ENCODE assay signal across 18 mouse cellular contexts in genomic region chr3:121824319-121824718, GRCm38 (mm10).
"Had no signal": no experiment of that assay in that cellular context is flagged by ENCODE, and none has a peak within 500 bp of the region (broad histone marks: within the 10 kb centered on the region; RNA-seq: fewer than 3 reads in every experiment).

No protein-coding gene starts in this region.

- H3K9ac ChIP-seq: lung, embryonic 15.5 days; midbrain, embryonic 12.5 days; neural tube, embryonic 13.5 days; neural tube, embryonic 15.5 days; stomach, embryonic 15.5 days had no signal

- H3K4me2 ChIP-seq: lung, embryonic 15.5 days; midbrain, embryonic 12.5 days; neural tube, embryonic 13.5 days; neural tube, embryonic 15.5 days; stomach, embryonic 15.5 days had no signal

- H3K4me1 ChIP-seq: lung, embryonic 15.5 days; midbrain, embryonic 12.5 days; neural tube, embryonic 13.5 days; neural tube, embryonic 15.5 days; stomach, embryonic 15.5 days had no signal

- H3K36me3 ChIP-seq: lung, embryonic 15.5 days; midbrain, embryonic 12.5 days; neural tube, embryonic 13.5 days; neural tube, embryonic 15.5 days; stomach, embryonic 15.5 days had no signal

- DNase-seq: lung, adult 2 months; lung, postnatal 14 days; lung, postnatal 36 days; midbrain, embryonic 14.5 days; retina, postnatal 1 day; right cerebral cortex, postnatal 14 days; thymus, adult 2 months; thymus, postnatal 25 days; thymus, postnatal 4 days had no signal

- H3K27me3 ChIP-seq: lung, embryonic 15.5 days; midbrain, embryonic 12.5 days; neural tube, embryonic 13.5 days; neural tube, embryonic 15.5 days; stomach, embryonic 15.5 days had no signal

- H3K27ac ChIP-seq: lung, embryonic 15.5 days; macrophage; midbrain, embryonic 12.5 days; neural tube, embryonic 13.5 days; neural tube, embryonic 15.5 days; stomach, embryonic 15.5 days; stomach, postnatal 0 days had no signal

- ATAC-seq: lung, postnatal 0 days; midbrain, embryonic 16.5 days had no signal

- H3K9me3 ChIP-seq: lung, embryonic 15.5 days; neural tube, embryonic 13.5 days; neural tube, embryonic 15.5 days; stomach, embryonic 15.5 days had no signal

- H3K4me3 ChIP-seq: lung, embryonic 15.5 days; midbrain, embryonic 12.5 days; neural tube, embryonic 13.5 days; neural tube, embryonic 15.5 days; stomach, embryonic 15.5 days had no signal
